In the genomic region with DNA sequence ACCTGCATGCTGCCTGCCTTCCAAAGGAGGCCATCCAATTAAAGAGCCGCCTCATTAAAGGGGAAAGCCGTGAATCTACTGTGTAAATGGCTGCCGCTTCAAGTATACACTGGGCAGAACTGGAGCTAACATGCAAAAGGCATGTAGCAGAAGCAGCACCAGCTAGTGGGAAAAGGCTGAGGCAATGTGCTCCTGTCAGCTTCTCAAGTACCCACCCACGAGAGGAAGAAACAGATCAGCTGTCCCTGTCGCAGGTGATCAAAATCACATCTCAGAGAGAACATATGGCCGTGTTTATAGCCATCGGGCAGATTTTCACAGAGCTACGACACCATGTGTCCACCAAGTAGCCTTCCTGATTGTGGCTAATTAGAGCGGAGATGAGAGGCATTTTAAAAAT, we compare ENCODE assay signal across 9 mouse cellular contexts.
DNase-seq lines count a peak whose midpoint lies in the region; ATAC-seq lines count a peak whose summit lies in the region.
"Had no signal": no experiment of that assay in that cellular context is flagged by ENCODE, and none has a peak within 500 bp of the region (broad histone marks: within the 10 kb centered on the region; RNA-seq: fewer than 3 reads in every experiment).

No protein-coding gene starts in this region.

- no peak overlapping the region for H3K4me3 ChIP-seq in hindbrain, embryonic 13.5 days
- no peak overlapping the region for H3K4me3 ChIP-seq in hindbrain, embryonic 10.5 days
- no peak overlapping the region for H3K4me3 ChIP-seq in embryonic facial prominence, embryonic 11.5 days (ENCODE audit: low read depth, low read length)
- H3K4me3 ChIP-seq in midbrain, embryonic 15.5 days = no peak overlapping the region

- 65% methylated on average over 9 of the region's 9 CpGs for WGBS in hindbrain, embryonic 13.5 days
- 86% methylated on average over 9 of the region's 9 CpGs for WGBS in hindbrain, embryonic 10.5 days
- WGBS in embryonic facial prominence, embryonic 11.5 days = 66% methylated on average over 9 of the region's 9 CpGs
- WGBS in midbrain, embryonic 15.5 days = 60% methylated on average over 9 of the region's 9 CpGs

- H3K4me2 ChIP-seq in hindbrain, embryonic 13.5 days = no peak overlapping the region
- no peak overlapping the region for H3K4me2 ChIP-seq in embryonic facial prominence, embryonic 11.5 days (ENCODE audit: low read depth, low read length)
- no peak overlapping the region for H3K4me2 ChIP-seq in midbrain, embryonic 15.5 days

- no peak for DNase-seq in hindbrain, embryonic 10.5 days (ENCODE audit: low spot score)
- DNase-seq in cerebellum, adult 11 months = peak; percentile 58
- DNase-seq in embryonic facial prominence, embryonic 11.5 days (ENCODE audit: low spot score) = peak; percentile 2
- no peak for DNase-seq in heart, postnatal 10 days
- no peak for DNase-seq in B cell, adult 2 months
- DNase-seq in heart, postnatal 25 days (ENCODE audit: low spot score) = no peak

- intact Hi-C loops in heart, postnatal 10 days (cut with DNase I) = no loop called here
- intact Hi-C loops in heart, postnatal 25 days (cut with DNase I) = no loop called here

- no peak overlapping the region for H3K9ac ChIP-seq in hindbrain, embryonic 13.5 days
- no peak overlapping the region for H3K9ac ChIP-seq in embryonic facial prominence, embryonic 11.5 days (replicated peaks; ENCODE audit: low read length)
- H3K9ac ChIP-seq in midbrain, embryonic 15.5 days = no peak overlapping the region

- H3K27me3 ChIP-seq in hindbrain, embryonic 13.5 days = no peaks in the 10 kb centered on the region
- H3K27me3 ChIP-seq in hindbrain, embryonic 10.5 days (ENCODE audit: insufficient read depth, poor library complexity, severe bottlenecking) = no peaks in the 10 kb centered on the region
- H3K27me3 ChIP-seq in embryonic facial prominence, embryonic 11.5 days (ENCODE audit: control insufficient read depth, insufficient read depth, low read length) = no peaks in the 10 kb centered on the region
- no peaks in the 10 kb centered on the region for H3K27me3 ChIP-seq in midbrain, embryonic 15.5 days (replicated peaks)
- H3K27me3 ChIP-seq: Patski had no signal

- peaks cover 17% of the 10 kb centered on the region for H3K4me1 ChIP-seq in hindbrain, embryonic 13.5 days (replicated peaks)
- peaks cover 8% of the 10 kb centered on the region for H3K4me1 ChIP-seq in hindbrain, embryonic 10.5 days (replicated peaks)
- H3K4me1 ChIP-seq in embryonic facial prominence, embryonic 11.5 days (ENCODE audit: control insufficient read depth, insufficient read depth, low read length) = no peaks in the 10 kb centered on the region
- H3K4me1 ChIP-seq in midbrain, embryonic 15.5 days = peaks cover 20% of the 10 kb centered on the region

- 0 out of 2 replicates have a peak, but pooled peaks have one; percentile 37 for ATAC-seq in hindbrain, embryonic 13.5 days (ENCODE audit: low FRiP score)
- ATAC-seq in embryonic facial prominence, embryonic 11.5 days (replicated peaks; ENCODE audit: insufficient number of reproducible peaks, low FRiP score, low TSS enrichment, low read depth) = no peak
- ATAC-seq in midbrain, embryonic 15.5 days (replicated peaks) = peak; percentile 48
- ATAC-seq: Patski had no signal

- peak overlapping the region; percentile 20; the same call in 1 of the 2 replicates for H3K27ac ChIP-seq in hindbrain, embryonic 13.5 days
- H3K27ac ChIP-seq in hindbrain, embryonic 10.5 days = no peak overlapping the region
- no peak overlapping the region for H3K27ac ChIP-seq in embryonic facial prominence, embryonic 11.5 days (replicated peaks; ENCODE audit: low read depth, low read length)
- peak overlapping the region; percentile 50 for H3K27ac ChIP-seq in midbrain, embryonic 15.5 days

- no peaks in the 10 kb centered on the region for H3K9me3 ChIP-seq in hindbrain, embryonic 13.5 days
- no peaks in the 10 kb centered on the region for H3K9me3 ChIP-seq in hindbrain, embryonic 10.5 days
- H3K9me3 ChIP-seq in embryonic facial prominence, embryonic 11.5 days (replicated peaks; ENCODE audit: control insufficient read depth, low read length) = no peaks in the 10 kb centered on the region
- H3K9me3 ChIP-seq in midbrain, embryonic 15.5 days = no peaks in the 10 kb centered on the region

- H3K36me3 ChIP-seq in hindbrain, embryonic 13.5 days = no peaks in the 10 kb centered on the region
- no peaks in the 10 kb centered on the region for H3K36me3 ChIP-seq in hindbrain, embryonic 10.5 days
- no peaks in the 10 kb centered on the region for H3K36me3 ChIP-seq in embryonic facial prominence, embryonic 11.5 days (replicated peaks; ENCODE audit: control insufficient read depth, insufficient read depth, low read depth, low read length)
- H3K36me3 ChIP-seq in midbrain, embryonic 15.5 days (replicated peaks) = no peaks in the 10 kb centered on the region

Comparison
In these comparisons a context has a peak if more than half of its experiments do, and no peak if none do; other contexts are left out.
1. H3K27ac ChIP-seq: peak in hindbrain, embryonic 13.5 days (single experiment) and midbrain, embryonic 15.5 days (single experiment); none in hindbrain, embryonic 10.5 days (single experiment) and embryonic facial prominence, embryonic 11.5 days (single experiment).
2. DNase-seq: peak in cerebellum, adult 11 months (single experiment) and embryonic facial prominence, embryonic 11.5 days (single experiment); none in hindbrain, embryonic 10.5 days (single experiment), heart, postnatal 10 days (0 of 2), B cell, adult 2 months (0 of 2) and heart, postnatal 25 days (single experiment).